Mouse (Mus musculus) lung, adult 2 months (tissue): ENCODE data around the gene Rwdd4a. TPM values are rescaled to one million over a fixed set of nuclear protein-coding genes. Genes with fewer than 3 reads are reported as not detected.

Source experiments
- DNase-seq: peaks from one replicate; pipeline ENCODE4 v3.0.0; 2022
- H3K4me1 ChIP-seq: fragments of 200-500 bp; 2 replicates; pipeline ENCODE4 v1.6.1; 2011; ENCODE audit warnings: low read length; ENCODE audit not compliant: control insufficient read depth, insufficient read depth
- H3K4me3 ChIP-seq: fragments of 200-500 bp; replicated peaks from 2 replicates; pipeline ENCODE3; 2011; ENCODE audit warnings: low read depth, mild to moderate bottlenecking, control low read depth, low read length; ENCODE audit errors: extremely low read depth
- CTCF ChIP-seq: fragments of 200-500 bp; IDR thresholded peaks from 2 replicates; pipeline ENCODE4 v1.5.1; 2011; ENCODE audit warnings: mild to moderate bottlenecking, low read length, control low read depth; ENCODE audit not compliant: insufficient read depth
- POLR2A ChIP-seq: fragments of 200-500 bp; IDR thresholded peaks from 2 replicates; pipeline ENCODE4 v1.6.1; 2011; ENCODE audit warnings: low read depth, mild to moderate bottlenecking, control low read depth, low read length, borderline replicate concordance; ENCODE audit errors: extremely low read depth
- WGBS: fragments of 180-500 bp; shearing (Covaris S2); methylation state at CpG from one replicate; pipeline ENCODE4 v1.1.7; 2018; 5-methylcytosine and 5-hydroxymethylcytosine counted together
- polyA plus RNA-seq: library from polyadenylated mRNA; depleted of rRNA; stranded (reverse); fragments of >200 nt; gene quantifications from 2 replicates; pipeline ENCODE4 v1.2.3, GENCODE M21; 2012; rRNA removed

Gene Rwdd4a
- polyA plus RNA-seq, 1 experiment: 12.1 TPM

GRCm38 (mm10) chr8:47568098-47568497, 34.6 kb downstream of the Rwdd4a start:
- WGBS: 57% methylated on average over 5 of the region's 5 CpGs
- no peaks in the 10 kb centered on the region for H3K4me1 ChIP-seq
- no peak for DNase-seq
- H3K4me3 ChIP-seq: no peak overlapping the region
- TF ChIP-seq CTCF (no peak), POLR2A (no peak)

GRCm38 (mm10) chr8:47570161-47570560, 36.7 kb downstream of the Rwdd4a start:
- TF ChIP-seq POLR2A: no peak
- no peak for TF ChIP-seq CTCF
- Histone ChIP-seq H3K4me1 (no peaks in the 10 kb centered on the region), H3K4me3 (no peak overlapping the region)
- no peak for DNase-seq
- 81% methylated on average over 6 of the region's 6 CpGs for WGBS

GRCm38 (mm10) chr8:47573482-47573881, 40.0 kb downstream of the Rwdd4a start:
- TF ChIP-seq POLR2A (no peak), CTCF (no peak)
- WGBS: 86% methylated on average over 7 of the region's 7 CpGs

GRCm38 (mm10) chr8:47581454-47581853, 48.0 kb downstream of the Rwdd4a start:
- 79% methylated on average over 7 of the region's 7 CpGs for WGBS
- Histone ChIP-seq H3K4me1 (no peaks in the 10 kb centered on the region), H3K4me3 (no peak overlapping the region)
- TF ChIP-seq CTCF (no peak), POLR2A (no peak)
- no peak for DNase-seq

More at GRCm38 (mm10) chr8:47573482-47573881, 40.0 kb downstream of the Rwdd4a start:
- DNase-seq: no peak
- Histone ChIP-seq H3K4me1 (no peaks in the 10 kb centered on the region), H3K4me3 (no peak overlapping the region)

- no peak for DNase-seq
- Histone ChIP-seq H3K4me1 (no peaks in the 10 kb centered on the region), H3K4me3 (no peak overlapping the region)
- WGBS: 88% methylated on average over 5 of the region's 5 CpGs
- no peak for TF ChIP-seq CTCF
- TF ChIP-seq POLR2A: no peak
Measured at GRCm38 (mm10) chr8:47588616-47589015, 55.2 kb downstream of the Rwdd4a start.

- DNase-seq: no peak
- 80% methylated on average over 10 of the region's 10 CpGs for WGBS
- TF ChIP-seq CTCF: no peak
- no peak for TF ChIP-seq POLR2A
- Histone ChIP-seq H3K4me1 (no peaks in the 10 kb centered on the region), H3K4me3 (no peak overlapping the region)
Measured at GRCm38 (mm10) chr8:47590400-47590799, 56.9 kb downstream of the Rwdd4a start.

GRCm38 (mm10) chr8:47600664-47601063, 67.2 kb downstream of the Rwdd4a start:
- Histone ChIP-seq H3K4me1 (no peaks in the 10 kb centered on the region), H3K4me3 (no peak overlapping the region)
- no peak for TF ChIP-seq CTCF
- WGBS: 42% methylated on average over 8 of the region's 8 CpGs
- DNase-seq: no peak

Other genes with a start within 250 kb of the Rwdd4a start
- 2.5 and 3.8 TPM in 2 replicates for gene Stox2, start 87.3 kb upstream of the Rwdd4a start, polyA plus RNA-seq
- gene Trappc11, start 194 bp upstream of the Rwdd4a start, polyA plus RNA-seq: 18.4 and 22.0 TPM in 2 replicates
- gene Ing2, start 141.9 kb downstream of the Rwdd4a start, polyA plus RNA-seq: 2.1 and 6.4 TPM in 2 replicates
- 9.6 and 16.3 TPM in 2 replicates for gene Cdkn2aip, start 180.3 kb downstream of the Rwdd4a start, polyA plus RNA-seq